Mouse (Mus musculus) left cerebral cortex, postnatal 14 days (tissue): Measurements from ENCODE around the gene 1700029H14Rik. TPM values are rescaled to one million over a fixed set of nuclear protein-coding genes. Genes with fewer than 3 reads are reported as not detected.

Source experiments
- DNase-seq, 2 experiments: peaks; one replicate each; pipeline ENCODE4 v3.0.0; 2021 to 2022; ENCODE audit warnings: low spot score in 2 of 2, mixed read lengths in 1 of 2
- intact Hi-C: fragments of 180-260 bp; cut with DNase I; formaldehyde crosslinking; loops from one replicate; pipeline ENCODE4 v1.15.1; 2025
- total RNA-seq, 2 experiments: library from RNA; stranded (reverse); gene quantifications; 2 replicates each; pipeline ENCODE4 v1.2.3; 2021

The 1700029H14Rik gene
- total RNA-seq, 2 experiments from 2014 or later = not detected

- intact Hi-C loops = loop anchor here (1.0 kb wide), 1 partner anchor 202 kb away; no protein-coding TSS in a partner anchor
- DNase-seq = peak; percentile 96 to 98
Observed at GRCm38 (mm10) chr8:13550718-13551573, 11.3 kb downstream of the 1700029H14Rik start.

- peak; percentile 47 to 58 for DNase-seq
- intact Hi-C loops = loop anchor here (5.0 kb wide), 2 partner anchors 92 to 137 kb away; no protein-coding TSS in a partner anchor
Observed at GRCm38 (mm10) chr8:13548831-13549230, 13.4 kb downstream of the 1700029H14Rik start.

- peak in 1 of 2 experiments; percentile 38 for DNase-seq
- intact Hi-C loops = loop anchor here (5.0 kb wide), 2 partner anchors 91 to 136 kb away; no protein-coding TSS in a partner anchor
Observed at GRCm38 (mm10) chr8:13548235-13548634, 14.0 kb downstream of the 1700029H14Rik start.

- intact Hi-C loops = loop anchor here (5.0 kb wide), 2 partner anchors 89 to 134 kb away; no protein-coding TSS in a partner anchor
- no peak for DNase-seq
Observed at GRCm38 (mm10) chr8:13546421-13546820, 15.8 kb downstream of the 1700029H14Rik start.

- intact Hi-C loops = no loop called here
- no peak for DNase-seq
Observed at GRCm38 (mm10) chr8:13541526-13541925, 20.7 kb downstream of the 1700029H14Rik start.

GRCm38 (mm10) chr8:13540122-13540521 is 22.1 kb downstream of the 1700029H14Rik start:
- intact Hi-C loops = no loop called here

GRCm38 (mm10) chr8:13538821-13539220 is 23.4 kb downstream of the 1700029H14Rik start:
- peak; percentile 66 to 83 for DNase-seq
- intact Hi-C loops = no loop called here

More at GRCm38 (mm10) chr8:13540122-13540521, 22.1 kb downstream of the 1700029H14Rik start:
- DNase-seq = no peak

- intact Hi-C loops = no loop called here
- DNase-seq = no peak
Observed at GRCm38 (mm10) chr8:13537102-13537501, 25.2 kb downstream of the 1700029H14Rik start.

GRCm38 (mm10) chr8:13533123-13533522 is 29.1 kb downstream of the 1700029H14Rik start:
- intact Hi-C loops = no loop called here
- no peak for DNase-seq

- DNase-seq = peak; percentile 26 to 51
- intact Hi-C loops = no loop called here
Observed at GRCm38 (mm10) chr8:13531602-13532171, 30.6 kb downstream of the 1700029H14Rik start.

- intact Hi-C loops = no loop called here
Observed at GRCm38 (mm10) chr8:13530941-13531340, 31.3 kb downstream of the 1700029H14Rik start.

GRCm38 (mm10) chr8:13530401-13530800 is 31.9 kb downstream of the 1700029H14Rik start:
- intact Hi-C loops = no loop called here
- no peak for DNase-seq

More at GRCm38 (mm10) chr8:13530941-13531340, 31.3 kb downstream of the 1700029H14Rik start:
- DNase-seq = peak; percentile 72 to 80

GRCm38 (mm10) chr8:13529891-13530316 is 32.4 kb downstream of the 1700029H14Rik start:
- DNase-seq = peak; percentile 75 to 79
- intact Hi-C loops = loop anchor here (5.0 kb wide), 1 partner anchor 38 kb away; the partner anchor contains the start of gene Gas6

GRCm38 (mm10) chr8:13529011-13529840 is 33.0 kb downstream of the 1700029H14Rik start:
- intact Hi-C loops = loop anchor here (5.0 kb wide), 1 partner anchor 37 kb away; the partner anchor contains the start of gene Gas6
- DNase-seq = no peak

- no peak for DNase-seq
- intact Hi-C loops = no loop called here
Observed at GRCm38 (mm10) chr8:13521392-13521791, 40.9 kb downstream of the 1700029H14Rik start.

- intact Hi-C loops = no loop called here
- no peak for DNase-seq
Observed at GRCm38 (mm10) chr8:13520349-13520748, 41.9 kb downstream of the 1700029H14Rik start.

- intact Hi-C loops = no loop called here
- peak; percentile 42 to 74 for DNase-seq
Observed at GRCm38 (mm10) chr8:13519503-13519902, 42.8 kb downstream of the 1700029H14Rik start.

- DNase-seq = no peak
- intact Hi-C loops = no loop called here
Observed at GRCm38 (mm10) chr8:13517284-13517781, 44.9 kb downstream of the 1700029H14Rik start.

- DNase-seq = no peak
- intact Hi-C loops = no loop called here
Observed at GRCm38 (mm10) chr8:13516728-13517127, 45.5 kb downstream of the 1700029H14Rik start.
